Mouse (Mus musculus): ENCODE results near the gene Mllt10. TPM values are rescaled to one million over a fixed set of nuclear protein-coding genes. Genes with fewer than 3 reads are reported as not detected.

Mllt10 gene
- polyA plus RNA-seq, 1 experiment from 2014 or later = 40.7 TPM

- WGBS = 74% methylated on average over 5 of the region's 5 CpGs
- H3K4me1 ChIP-seq (ENCODE audit: control insufficient read depth, insufficient read depth, low read length) = peaks cover 13% of the 10 kb centered on the region
- no peak for ATAC-seq (replicated peaks; ENCODE audit: extremely low read depth, insufficient read depth, low FRiP score)
- no peak overlapping the region for H3K9ac ChIP-seq (ENCODE audit: low read length)
- no peak overlapping the region for H3K4me3 ChIP-seq (ENCODE audit: low read length)
- H3K4me2 ChIP-seq (ENCODE audit: low read depth, low read length) = peak overlapping the region; percentile 98
- no peaks in the 10 kb centered on the region for H3K9me3 ChIP-seq (replicated peaks; ENCODE audit: control insufficient read depth, low read length)
- H3K27me3 ChIP-seq (ENCODE audit: control insufficient read depth, insufficient read depth, low read length) = no peaks in the 10 kb centered on the region
- H3K27ac ChIP-seq (ENCODE audit: low read length) = no peak overlapping the region
- H3K36me3 ChIP-seq (ENCODE audit: control insufficient read depth, insufficient read depth) = no peaks in the 10 kb centered on the region
Measured at GRCm38 (mm10) chr2:18032538-18032895, 22.5 kb upstream of the Mllt10 start.

DNA sequence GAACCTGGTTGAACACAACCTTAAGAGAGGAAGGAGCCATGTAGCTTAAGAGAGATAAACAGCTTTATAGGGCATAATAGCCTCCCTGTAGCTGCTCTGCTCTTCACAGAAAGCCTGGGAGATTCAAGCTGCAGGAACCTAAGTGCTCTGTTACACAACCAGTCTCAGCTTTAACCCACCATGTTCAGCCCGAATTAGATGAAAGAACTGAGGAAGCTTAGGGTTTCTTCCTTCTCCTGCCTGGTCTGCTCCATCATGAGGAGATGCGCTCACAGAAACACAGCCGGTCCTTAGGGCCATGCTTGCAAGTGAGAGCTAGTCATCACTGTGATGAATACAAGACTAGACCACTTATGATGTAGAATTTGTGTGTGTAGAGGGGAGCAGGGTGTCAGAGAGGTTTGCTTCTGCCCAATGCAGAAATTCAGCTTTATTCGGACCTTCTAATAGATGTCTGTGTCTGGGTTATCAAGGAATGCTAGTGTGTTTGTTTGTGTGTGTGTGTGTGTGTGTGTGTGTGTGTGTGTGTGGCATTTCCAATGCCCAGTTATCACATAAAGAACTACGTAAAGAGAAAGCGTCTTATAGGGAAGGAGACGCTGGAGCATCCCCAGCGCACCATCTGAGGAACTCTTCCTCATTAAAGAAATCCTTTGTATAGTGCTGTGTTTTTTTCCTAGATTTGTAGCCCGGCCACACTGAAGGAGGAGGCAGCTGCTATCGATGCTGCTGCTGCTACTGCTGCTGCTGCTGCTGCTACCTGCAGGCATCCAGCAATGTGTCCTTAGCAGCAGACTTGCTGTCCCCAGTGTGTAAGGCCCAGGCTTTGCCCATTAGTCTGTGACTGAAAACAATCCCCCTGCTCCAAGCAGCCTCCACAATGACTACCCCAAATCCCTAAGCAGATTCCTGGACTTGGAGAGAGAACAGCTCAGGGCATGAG lies 21.6 kb upstream of the Mllt10 start:
- no peak overlapping the region for H3K27ac ChIP-seq (ENCODE audit: low read length)
- ATAC-seq (replicated peaks; ENCODE audit: extremely low read depth, insufficient read depth, low FRiP score) = no peak
- no peaks in the 10 kb centered on the region for H3K27me3 ChIP-seq (ENCODE audit: control insufficient read depth, insufficient read depth, low read length)
- H3K36me3 ChIP-seq (ENCODE audit: control insufficient read depth, insufficient read depth) = no peaks in the 10 kb centered on the region
- no peaks in the 10 kb centered on the region for H3K9me3 ChIP-seq (replicated peaks; ENCODE audit: control insufficient read depth, low read length)
- 60% methylated on average over 10 of the region's 10 CpGs for WGBS
- H3K4me2 ChIP-seq (ENCODE audit: low read depth, low read length) = no peak overlapping the region
- H3K9ac ChIP-seq (ENCODE audit: low read length) = no peak overlapping the region
- H3K4me1 ChIP-seq (ENCODE audit: control insufficient read depth, insufficient read depth, low read length) = peaks cover 16% of the 10 kb centered on the region
- H3K4me3 ChIP-seq (ENCODE audit: low read length) = no peak overlapping the region

GRCm38 (mm10) chr2:18034371-18035250 lies 20.4 kb upstream of the Mllt10 start:
- ATAC-seq (replicated peaks; ENCODE audit: extremely low read depth, insufficient read depth, low FRiP score) = no peak

GRCm38 (mm10) chr2:18037491-18037890 lies 17.5 kb upstream of the Mllt10 start, which contains the start of gene A930004D18Rik:
TSS of gene A930004D18Rik (minus strand) at chr2:18037737.
- no peaks in the 10 kb centered on the region for H3K36me3 ChIP-seq (ENCODE audit: control insufficient read depth, insufficient read depth)

More at GRCm38 (mm10) chr2:18034371-18035250, 20.4 kb upstream of the Mllt10 start:
- H3K36me3 ChIP-seq (ENCODE audit: control insufficient read depth, insufficient read depth) = no peaks in the 10 kb centered on the region
- no peaks in the 10 kb centered on the region for H3K9me3 ChIP-seq (replicated peaks; ENCODE audit: control insufficient read depth, low read length)
- 89% methylated on average over 10 of the region's 10 CpGs for WGBS
- peaks cover 16% of the 10 kb centered on the region for H3K4me1 ChIP-seq (ENCODE audit: control insufficient read depth, insufficient read depth, low read length)
- no peak overlapping the region for H3K4me2 ChIP-seq (ENCODE audit: low read depth, low read length)
- H3K4me3 ChIP-seq (ENCODE audit: low read length) = no peak overlapping the region
- H3K27me3 ChIP-seq (ENCODE audit: control insufficient read depth, insufficient read depth, low read length) = no peaks in the 10 kb centered on the region
- no peak overlapping the region for H3K27ac ChIP-seq (ENCODE audit: low read length)
- H3K9ac ChIP-seq (ENCODE audit: low read length) = no peak overlapping the region

DNA sequence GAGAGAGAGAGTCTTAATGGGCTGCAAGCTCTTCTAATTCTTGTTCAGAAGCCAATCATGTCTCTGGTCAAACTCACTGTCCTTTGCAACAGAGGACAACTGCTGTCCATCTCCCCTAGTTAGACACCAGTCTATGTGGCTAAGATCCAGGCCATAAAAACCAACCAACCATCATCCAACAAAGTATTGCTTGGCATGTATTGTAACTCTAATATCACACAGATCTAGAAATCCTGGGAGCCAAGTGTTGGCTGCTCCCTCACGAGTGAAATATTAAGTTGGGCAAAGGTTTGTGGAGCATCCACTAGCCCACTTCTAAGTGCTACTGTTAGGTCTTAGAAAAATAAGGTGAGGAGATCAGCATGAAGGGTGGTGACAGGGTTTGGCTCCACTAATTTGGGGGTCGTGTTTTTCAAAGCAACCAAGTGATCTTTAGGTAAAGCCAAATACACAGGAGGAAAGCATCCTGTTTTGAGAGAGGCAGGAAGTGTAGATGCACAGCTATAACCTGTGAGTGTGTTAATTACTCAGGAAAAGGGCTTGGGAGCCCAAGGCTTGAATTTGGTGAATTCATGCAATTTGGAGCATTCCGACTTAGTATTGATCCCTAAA lies 16.8 kb upstream of the Mllt10 start:
- Histone ChIP-seq H3K4me1 (ENCODE audit: control insufficient read depth, insufficient read depth, low read length) (peaks cover 13% of the 10 kb centered on the region; the same call in 1 of the 2 replicates), H3K27me3 (ENCODE audit: control insufficient read depth, insufficient read depth, low read length) (no peaks in the 10 kb centered on the region), H3K36me3 (ENCODE audit: control insufficient read depth, insufficient read depth) (no peaks in the 10 kb centered on the region), H3K9ac (ENCODE audit: low read length) (no peak overlapping the region), H3K4me3 (ENCODE audit: low read length) (no peak overlapping the region), H3K27ac (ENCODE audit: low read length) (no peak overlapping the region), H3K4me2 (ENCODE audit: low read depth, low read length) (no peak overlapping the region), H3K9me3 (replicated peaks; ENCODE audit: control insufficient read depth, low read length) (no peaks in the 10 kb centered on the region)
- ATAC-seq (replicated peaks; ENCODE audit: extremely low read depth, insufficient read depth, low FRiP score) = no peak
- 61% methylated on average over 3 of the region's 3 CpGs for WGBS

More at GRCm38 (mm10) chr2:18037491-18037890, 17.5 kb upstream of the Mllt10 start, which contains the start of gene A930004D18Rik:
- Histone ChIP-seq H3K9ac (ENCODE audit: low read length) (no peak within 1 kb of the TSS), H3K4me2 (ENCODE audit: low read depth, low read length) (no peak within 1 kb of the TSS), H3K4me1 (ENCODE audit: control insufficient read depth, insufficient read depth, low read length) (peaks cover 7% of the 10 kb centered on the region; the same call in 1 of the 2 replicates), H3K9me3 (replicated peaks; ENCODE audit: control insufficient read depth, low read length) (no peaks in the 10 kb centered on the region), H3K27ac (ENCODE audit: low read length) (no peak within 1 kb of the TSS), H3K4me3 (ENCODE audit: low read length) (no peak within 1 kb of the TSS), H3K27me3 (ENCODE audit: control insufficient read depth, insufficient read depth, low read length) (no peaks in the 10 kb centered on the region)
- WGBS = 43% methylated on average over 2 of the region's 2 CpGs
- ATAC-seq (replicated peaks; ENCODE audit: extremely low read depth, insufficient read depth, low FRiP score) = no peak

GRCm38 (mm10) chr2:18038895-18039371 lies 16.1 kb upstream of the Mllt10 start:
- no peak for ATAC-seq (replicated peaks; ENCODE audit: extremely low read depth, insufficient read depth, low FRiP score)
- Histone ChIP-seq H3K4me1 (ENCODE audit: control insufficient read depth, insufficient read depth, low read length) (peaks cover 14% of the 10 kb centered on the region), H3K4me2 (ENCODE audit: low read depth, low read length) (peak overlapping the region; percentile 53; the same call in 1 of the 2 replicates), H3K36me3 (ENCODE audit: control insufficient read depth, insufficient read depth) (no peaks in the 10 kb centered on the region), H3K9ac (ENCODE audit: low read length) (peak overlapping the region; percentile 73), H3K27ac (ENCODE audit: low read length) (no peak overlapping the region), H3K9me3 (replicated peaks; ENCODE audit: control insufficient read depth, low read length) (no peaks in the 10 kb centered on the region), H3K27me3 (ENCODE audit: control insufficient read depth, insufficient read depth, low read length) (no peaks in the 10 kb centered on the region), H3K4me3 (ENCODE audit: low read length) (no peak overlapping the region)
- 69% methylated on average over 10 of the region's 10 CpGs for WGBS

DNA sequence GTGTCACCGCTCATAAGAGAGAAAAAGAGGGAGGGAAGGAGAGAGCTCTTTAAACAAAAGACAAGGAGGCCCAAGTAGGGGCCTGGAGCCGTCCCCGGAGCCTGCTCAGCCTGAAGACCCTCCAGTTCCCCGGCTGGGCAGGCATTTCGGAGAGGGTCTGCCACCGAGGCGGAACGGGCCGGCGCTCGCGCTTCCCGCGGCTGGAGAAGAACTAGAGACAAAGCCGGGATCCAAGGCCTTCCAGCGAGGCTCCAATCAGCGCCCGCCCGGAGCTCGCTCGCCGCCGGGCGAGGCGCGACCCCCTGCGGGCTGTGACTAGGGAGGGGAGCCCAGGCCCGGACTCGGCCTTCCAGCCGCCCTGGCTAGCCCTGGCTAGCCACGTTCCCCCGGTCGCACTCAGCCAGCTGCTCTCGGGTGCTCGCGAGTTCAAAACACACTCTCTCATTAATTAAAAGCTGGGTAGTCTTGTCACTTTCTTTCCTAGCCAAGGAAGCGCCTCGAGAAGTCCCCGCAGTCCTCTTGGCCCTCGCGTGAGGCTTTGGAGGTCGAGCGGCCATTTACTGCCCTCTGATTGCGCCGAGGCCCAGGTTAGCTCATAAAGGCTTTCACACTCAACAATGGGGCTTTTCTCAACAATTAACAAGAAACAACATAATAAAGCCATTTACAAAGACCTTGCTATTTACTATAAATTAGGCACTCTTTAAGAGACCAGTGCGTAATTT lies 15.3 kb upstream of the Mllt10 start:
- peak overlapping the region; percentile 14 for H3K4me3 ChIP-seq (ENCODE audit: low read length)
- H3K36me3 ChIP-seq (ENCODE audit: control insufficient read depth, insufficient read depth) = no peaks in the 10 kb centered on the region
- peak overlapping the region; percentile 53 for H3K4me2 ChIP-seq (ENCODE audit: low read depth, low read length)
- 17% methylated on average over 46 of the region's 46 CpGs for WGBS
- H3K9me3 ChIP-seq (replicated peaks; ENCODE audit: control insufficient read depth, low read length) = no peaks in the 10 kb centered on the region
- H3K9ac ChIP-seq (ENCODE audit: low read length) = peak overlapping the region; percentile 73
- H3K27ac ChIP-seq (ENCODE audit: low read length) = no peak overlapping the region
- H3K4me1 ChIP-seq (ENCODE audit: control insufficient read depth, insufficient read depth, low read length) = peaks cover 14% of the 10 kb centered on the region
- no peak; the same call in 1 of the 2 replicates for ATAC-seq (replicated peaks; ENCODE audit: extremely low read depth, insufficient read depth, low FRiP score)
- no peaks in the 10 kb centered on the region for H3K27me3 ChIP-seq (ENCODE audit: control insufficient read depth, insufficient read depth, low read length)

All from heart, embryonic 16.5 days (tissue).